Mouse (Mus musculus): ENCODE results near the gene Arpin. TPM values are rescaled to one million over a fixed set of nuclear protein-coding genes. Genes with fewer than 3 reads are reported as not detected.

The Arpin gene
- polyA plus RNA-seq, 1 experiment, result 2.4 TPM

GRCm38 (mm10) chr7:79950236-79950635 lies 15.1 kb upstream of the Arpin start:
- no peak overlapping the region for H3K27ac ChIP-seq (ENCODE audit: control insufficient read depth, insufficient read depth, low read depth, low read length, poor library complexity)
- TF ChIP-seq POLR2A (IDR thresholded peaks at IDR 0.05; ENCODE audit: borderline replicate concordance, control insufficient read depth, low read depth, low read length) (no peak), CTCF (IDR thresholded peaks at IDR 0.05; ENCODE audit: control insufficient read depth, insufficient read depth, low read length) (no peak)
- H3K4me3 ChIP-seq (replicated peaks; ENCODE audit: control insufficient read depth, low read depth, low read length), result no peak overlapping the region
- no peaks in the 10 kb centered on the region for H3K4me1 ChIP-seq (ENCODE audit: control insufficient read depth, insufficient read depth, low read length)
- 15% methylated on average over 6 of the region's 6 CpGs for WGBS

GRCm38 (mm10) chr7:79935511-79936205 lies 499 bp upstream of the Arpin start:
- WGBS, result 18% methylated on average over 19 of the region's 19 CpGs
- TF ChIP-seq CTCF (IDR thresholded peaks at IDR 0.05; ENCODE audit: control insufficient read depth, insufficient read depth, low read length) (no peak), POLR2A (IDR thresholded peaks at IDR 0.05; ENCODE audit: borderline replicate concordance, control insufficient read depth, low read depth, low read length) (no peak)
- no peak overlapping the region for H3K4me3 ChIP-seq (replicated peaks; ENCODE audit: control insufficient read depth, low read depth, low read length)
- no peak overlapping the region for H3K27ac ChIP-seq (ENCODE audit: control insufficient read depth, insufficient read depth, low read depth, low read length, poor library complexity)
- H3K4me1 ChIP-seq (ENCODE audit: control insufficient read depth, insufficient read depth, low read length), result no peaks in the 10 kb centered on the region; the same call in 1 of the 2 replicates

GRCm38 (mm10) chr7:79934461-79934860 lies 698 bp downstream of the Arpin start:
- Histone ChIP-seq H3K27ac (ENCODE audit: control insufficient read depth, insufficient read depth, low read depth, low read length, poor library complexity) (no peak overlapping the region), H3K4me1 (ENCODE audit: control insufficient read depth, insufficient read depth, low read length) (no peaks in the 10 kb centered on the region; the same call in 1 of the 2 replicates), H3K4me3 (replicated peaks; ENCODE audit: control insufficient read depth, low read depth, low read length) (no peak overlapping the region)
- TF ChIP-seq CTCF (IDR thresholded peaks at IDR 0.05; ENCODE audit: control insufficient read depth, insufficient read depth, low read length) (no peak), POLR2A (IDR thresholded peaks at IDR 0.05; ENCODE audit: borderline replicate concordance, control insufficient read depth, low read depth, low read length) (no peak)
- WGBS, result 80% methylated on average over 5 of the region's 5 CpGs

GRCm38 (mm10) chr7:79928516-79929052 lies 6.6 kb downstream of the Arpin start:
- Histone ChIP-seq H3K4me1 (ENCODE audit: control insufficient read depth, insufficient read depth, low read length) (no peaks in the 10 kb centered on the region), H3K4me3 (replicated peaks; ENCODE audit: control insufficient read depth, low read depth, low read length) (no peak overlapping the region), H3K27ac (ENCODE audit: control insufficient read depth, insufficient read depth, low read depth, low read length, poor library complexity) (no peak overlapping the region)
- TF ChIP-seq POLR2A (IDR thresholded peaks at IDR 0.05; ENCODE audit: borderline replicate concordance, control insufficient read depth, low read depth, low read length) (no peak), CTCF (IDR thresholded peaks at IDR 0.05; ENCODE audit: control insufficient read depth, insufficient read depth, low read length) (0 out of 2 replicates have a peak, but pooled peaks have one; percentile 7)
- 77% methylated on average over 2 of the region's 2 CpGs for WGBS

- H3K4me1 ChIP-seq (ENCODE audit: control insufficient read depth, insufficient read depth, low read length), result no peaks in the 10 kb centered on the region
- peak within 1 kb of the TSS; percentile 88 for H3K4me3 ChIP-seq (replicated peaks; ENCODE audit: control insufficient read depth, low read depth, low read length)
- H3K27ac ChIP-seq (ENCODE audit: control insufficient read depth, insufficient read depth, low read depth, low read length, poor library complexity), result peak within 1 kb of the TSS; percentile 42; the same call in 1 of the 2 replicates
- WGBS, result under 1% methylated on average over 34 of the region's 34 CpGs
- TF ChIP-seq POLR2A (IDR thresholded peaks at IDR 0.05; ENCODE audit: borderline replicate concordance, control insufficient read depth, low read depth, low read length), result peak; percentile 82; the same call in 1 of the 2 replicates
- no peak for TF ChIP-seq CTCF (IDR thresholded peaks at IDR 0.05; ENCODE audit: control insufficient read depth, insufficient read depth, low read length)
Observed at GRCm38 (mm10) chr7:79920344-79920983, 14.7 kb downstream of the Arpin start, which contains the start of gene Ap3s2. TSS of gene Ap3s2 (minus strand) at chr7:79920649.

- WGBS, result 76% methylated on average over 3 of the region's 3 CpGs
- Histone ChIP-seq H3K27ac (ENCODE audit: control insufficient read depth, insufficient read depth, low read depth, low read length, poor library complexity) (no peak overlapping the region), H3K4me1 (ENCODE audit: control insufficient read depth, insufficient read depth, low read length) (no peaks in the 10 kb centered on the region), H3K4me3 (replicated peaks; ENCODE audit: control insufficient read depth, low read depth, low read length) (no peak overlapping the region)
- TF ChIP-seq POLR2A (IDR thresholded peaks at IDR 0.05; ENCODE audit: borderline replicate concordance, control insufficient read depth, low read depth, low read length) (no peak), CTCF (IDR thresholded peaks at IDR 0.05; ENCODE audit: control insufficient read depth, insufficient read depth, low read length) (peak; percentile 29; the same call in 1 of the 2 replicates)
Observed at GRCm38 (mm10) chr7:79914556-79914955, 20.6 kb downstream of the Arpin start.

- 78% methylated on average over 2 of the region's 2 CpGs for WGBS
- no peak overlapping the region for H3K4me3 ChIP-seq (replicated peaks; ENCODE audit: control insufficient read depth, low read depth, low read length)
- TF ChIP-seq POLR2A (IDR thresholded peaks at IDR 0.05; ENCODE audit: borderline replicate concordance, control insufficient read depth, low read depth, low read length), result no peak
- no peak for TF ChIP-seq CTCF (IDR thresholded peaks at IDR 0.05; ENCODE audit: control insufficient read depth, insufficient read depth, low read length)
- no peaks in the 10 kb centered on the region for H3K4me1 ChIP-seq (ENCODE audit: control insufficient read depth, insufficient read depth, low read length)
- H3K27ac ChIP-seq (ENCODE audit: control insufficient read depth, insufficient read depth, low read depth, low read length, poor library complexity), result no peak overlapping the region
Observed at GRCm38 (mm10) chr7:79907356-79907755, 27.8 kb downstream of the Arpin start.

GRCm38 (mm10) chr7:79906914-79907313 lies 28.2 kb downstream of the Arpin start:
- H3K4me1 ChIP-seq (ENCODE audit: control insufficient read depth, insufficient read depth, low read length), result no peaks in the 10 kb centered on the region
- TF ChIP-seq POLR2A (IDR thresholded peaks at IDR 0.05; ENCODE audit: borderline replicate concordance, control insufficient read depth, low read depth, low read length), result no peak
- no peak for TF ChIP-seq CTCF (IDR thresholded peaks at IDR 0.05; ENCODE audit: control insufficient read depth, insufficient read depth, low read length)

More at GRCm38 (mm10) chr7:79906914-79907313, 28.2 kb downstream of the Arpin start:
- Histone ChIP-seq H3K27ac (ENCODE audit: control insufficient read depth, insufficient read depth, low read depth, low read length, poor library complexity) (no peak overlapping the region), H3K4me3 (replicated peaks; ENCODE audit: control insufficient read depth, low read depth, low read length) (no peak overlapping the region)
- WGBS, result 88% methylated on average over 3 of the region's 3 CpGs
